Mouse (Mus musculus): ENCODE results near the gene Zfp385b. TPM values are rescaled to one million over a fixed set of nuclear protein-coding genes. Genes with fewer than 3 reads are reported as not detected.

The Zfp385b gene
- polyA plus RNA-seq, 1 experiment from 2014 or later = 5.6 TPM

DNA sequence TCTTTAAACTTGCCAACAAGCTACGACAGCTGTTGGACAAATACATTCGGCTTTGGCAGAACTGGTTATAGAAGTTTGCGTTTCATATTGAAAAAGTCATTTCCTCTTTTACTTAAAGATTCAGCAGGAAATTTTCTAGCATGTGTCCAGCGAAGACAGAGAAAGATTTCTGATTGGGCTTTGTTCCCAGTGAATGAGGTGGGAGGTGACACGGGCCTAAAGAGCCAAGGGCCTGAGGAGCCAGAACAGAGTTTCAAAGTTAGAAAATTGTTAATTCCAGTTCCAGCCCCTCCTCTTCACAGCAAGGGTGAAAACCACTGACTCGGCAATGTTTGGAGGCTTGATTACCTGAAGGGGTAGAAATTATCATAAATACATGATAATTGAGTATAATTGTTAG lies 319.0 kb downstream of the Zfp385b start:
- peak; percentile 59 for ATAC-seq (ENCODE audit: insufficient read depth)
- H3K4me1 ChIP-seq (ENCODE audit: insufficient read depth) = peaks cover 5% of the 10 kb centered on the region; the same call in 1 of the 2 replicates
- no peak overlapping the region for H3K4me3 ChIP-seq (ENCODE audit: low read depth, low read length)
- H3K4me2 ChIP-seq = no peak overlapping the region
- no peak overlapping the region for H3K9ac ChIP-seq
- no peaks in the 10 kb centered on the region for H3K36me3 ChIP-seq (ENCODE audit: insufficient read depth)
- DNase-seq = peak; percentile 81
- H3K27ac ChIP-seq (ENCODE audit: low read depth) = no peak overlapping the region
- WGBS = 25% methylated on average over 6 of the region's 6 CpGs
- no peaks in the 10 kb centered on the region for H3K27me3 ChIP-seq (ENCODE audit: insufficient read depth, low read length)
- H3K9me3 ChIP-seq (ENCODE audit: low read depth, low read length) = no peaks in the 10 kb centered on the region
- TF ChIP-seq CTCF (IDR thresholded peaks at IDR 0.05; ENCODE audit: low read depth) = no peak

- peaks cover 5% of the 10 kb centered on the region; the same call in 1 of the 2 replicates for H3K4me1 ChIP-seq (ENCODE audit: insufficient read depth)
- H3K27ac ChIP-seq (ENCODE audit: low read depth) = no peak overlapping the region
- WGBS = 73% methylated on average over 4 of the region's 4 CpGs
- no peak overlapping the region for H3K9ac ChIP-seq
- DNase-seq (no peak), ATAC-seq (ENCODE audit: insufficient read depth) (no peak)
- H3K27me3 ChIP-seq (ENCODE audit: insufficient read depth, low read length) = no peaks in the 10 kb centered on the region
- no peak overlapping the region for H3K4me2 ChIP-seq
- no peak for TF ChIP-seq CTCF (IDR thresholded peaks at IDR 0.05; ENCODE audit: low read depth)
- no peaks in the 10 kb centered on the region for H3K9me3 ChIP-seq (ENCODE audit: low read depth, low read length)
- no peaks in the 10 kb centered on the region for H3K36me3 ChIP-seq (ENCODE audit: insufficient read depth)
- H3K4me3 ChIP-seq (ENCODE audit: low read depth, low read length) = no peak overlapping the region
These were observed 321.1 kb downstream of the Zfp385b start for GRCm38 (mm10) chr2:77498379-77498778.

- no peak for ATAC-seq (ENCODE audit: insufficient read depth)
- no peak overlapping the region for H3K4me2 ChIP-seq
- H3K27me3 ChIP-seq (ENCODE audit: insufficient read depth, low read length) = no peaks in the 10 kb centered on the region
- no peak overlapping the region for H3K4me3 ChIP-seq (ENCODE audit: low read depth, low read length)
- no peak overlapping the region for H3K9ac ChIP-seq
- H3K36me3 ChIP-seq (ENCODE audit: insufficient read depth) = no peaks in the 10 kb centered on the region
- TF ChIP-seq CTCF (IDR thresholded peaks at IDR 0.05; ENCODE audit: low read depth) = no peak
- DNase-seq = no peak
- H3K9me3 ChIP-seq (ENCODE audit: low read depth, low read length) = no peaks in the 10 kb centered on the region
- peaks cover 5% of the 10 kb centered on the region; the same call in 1 of the 2 replicates for H3K4me1 ChIP-seq (ENCODE audit: insufficient read depth)
- WGBS = 80% methylated on average over 6 of the region's 6 CpGs
- H3K27ac ChIP-seq (ENCODE audit: low read depth) = no peak overlapping the region
These were observed 321.5 kb downstream of the Zfp385b start for GRCm38 (mm10) chr2:77497942-77498341.

DNA sequence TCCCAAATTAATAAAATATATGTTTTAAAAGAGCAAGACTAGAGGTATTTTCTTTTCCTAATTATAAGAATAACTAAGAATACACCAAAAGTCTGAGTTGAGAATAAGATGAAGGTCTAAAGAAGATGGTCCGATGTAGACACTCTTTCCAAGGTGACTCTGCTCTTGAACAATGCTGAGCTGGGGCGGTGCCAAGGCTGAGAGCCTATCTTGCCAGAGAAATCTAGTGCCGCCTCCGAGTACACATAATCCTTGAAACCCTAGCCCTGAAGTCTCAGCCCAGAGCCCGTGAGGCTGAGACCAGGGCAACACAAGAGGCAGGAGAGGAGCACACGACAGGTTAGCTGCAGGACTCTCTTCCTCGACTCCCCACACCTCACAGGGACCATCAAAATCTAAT lies 323.4 kb downstream of the Zfp385b start:
- ATAC-seq (ENCODE audit: insufficient read depth) (no peak), DNase-seq (no peak)
- Histone ChIP-seq H3K4me3 (ENCODE audit: low read depth, low read length) (no peak overlapping the region), H3K9me3 (ENCODE audit: low read depth, low read length) (no peaks in the 10 kb centered on the region), H3K9ac (no peak overlapping the region), H3K36me3 (ENCODE audit: insufficient read depth) (no peaks in the 10 kb centered on the region), H3K4me2 (no peak overlapping the region), H3K27ac (ENCODE audit: low read depth) (no peak overlapping the region), H3K4me1 (ENCODE audit: insufficient read depth) (no peaks in the 10 kb centered on the region), H3K27me3 (ENCODE audit: insufficient read depth, low read length) (no peaks in the 10 kb centered on the region)
- no peak for TF ChIP-seq CTCF (IDR thresholded peaks at IDR 0.05; ENCODE audit: low read depth)
- 84% methylated on average over 7 of the region's 7 CpGs for WGBS

GRCm38 (mm10) chr2:77495344-77495743 lies 324.1 kb downstream of the Zfp385b start:
- no peak overlapping the region for H3K4me2 ChIP-seq
- WGBS = 91% methylated on average over 4 of the region's 4 CpGs
- no peak for TF ChIP-seq CTCF (IDR thresholded peaks at IDR 0.05; ENCODE audit: low read depth)
- no peaks in the 10 kb centered on the region for H3K4me1 ChIP-seq (ENCODE audit: insufficient read depth)
- H3K27ac ChIP-seq (ENCODE audit: low read depth) = no peak overlapping the region
- no peak for ATAC-seq (ENCODE audit: insufficient read depth)
- no peak for DNase-seq
- H3K27me3 ChIP-seq (ENCODE audit: insufficient read depth, low read length) = no peaks in the 10 kb centered on the region
- no peaks in the 10 kb centered on the region for H3K9me3 ChIP-seq (ENCODE audit: low read depth, low read length)
- no peak overlapping the region for H3K4me3 ChIP-seq (ENCODE audit: low read depth, low read length)
- no peaks in the 10 kb centered on the region for H3K36me3 ChIP-seq (ENCODE audit: insufficient read depth)
- H3K9ac ChIP-seq = no peak overlapping the region

- ATAC-seq (ENCODE audit: insufficient read depth) (no peak), DNase-seq (no peak)
- TF ChIP-seq CTCF (IDR thresholded peaks at IDR 0.05; ENCODE audit: low read depth) = no peak
- Histone ChIP-seq H3K4me2 (no peak overlapping the region), H3K36me3 (ENCODE audit: insufficient read depth) (no peaks in the 10 kb centered on the region), H3K4me3 (ENCODE audit: low read depth, low read length) (no peak overlapping the region), H3K27me3 (ENCODE audit: insufficient read depth, low read length) (no peaks in the 10 kb centered on the region), H3K9ac (no peak overlapping the region), H3K9me3 (ENCODE audit: low read depth, low read length) (no peaks in the 10 kb centered on the region), H3K27ac (ENCODE audit: low read depth) (no peak overlapping the region), H3K4me1 (ENCODE audit: insufficient read depth) (no peaks in the 10 kb centered on the region)
- 86% methylated on average over 8 of the region's 8 CpGs for WGBS
These were observed 325.7 kb downstream of the Zfp385b start for GRCm38 (mm10) chr2:77493695-77494094.

GRCm38 (mm10) chr2:77487151-77487550 lies 332.3 kb downstream of the Zfp385b start:
- Histone ChIP-seq H3K9ac (no peak overlapping the region), H3K4me1 (ENCODE audit: insufficient read depth) (no peaks in the 10 kb centered on the region), H3K27ac (ENCODE audit: low read depth) (no peak overlapping the region; the same call in 1 of the 2 replicates), H3K36me3 (ENCODE audit: insufficient read depth) (no peaks in the 10 kb centered on the region), H3K27me3 (ENCODE audit: insufficient read depth, low read length) (no peaks in the 10 kb centered on the region), H3K9me3 (ENCODE audit: low read depth, low read length) (no peaks in the 10 kb centered on the region), H3K4me2 (no peak overlapping the region), H3K4me3 (ENCODE audit: low read depth, low read length) (no peak overlapping the region)
- WGBS = 77% methylated on average over 8 of the region's 8 CpGs
- no peak for ATAC-seq (ENCODE audit: insufficient read depth)
- no peak for DNase-seq
- TF ChIP-seq CTCF (IDR thresholded peaks at IDR 0.05; ENCODE audit: low read depth) = no peak

- Histone ChIP-seq H3K9ac (no peak overlapping the region), H3K36me3 (ENCODE audit: insufficient read depth) (no peaks in the 10 kb centered on the region), H3K27ac (ENCODE audit: low read depth) (no peak overlapping the region), H3K9me3 (ENCODE audit: low read depth, low read length) (no peaks in the 10 kb centered on the region), H3K4me2 (no peak overlapping the region), H3K4me1 (ENCODE audit: insufficient read depth) (no peaks in the 10 kb centered on the region), H3K4me3 (ENCODE audit: low read depth, low read length) (no peak overlapping the region), H3K27me3 (ENCODE audit: insufficient read depth, low read length) (no peaks in the 10 kb centered on the region)
- ATAC-seq (ENCODE audit: insufficient read depth) = no peak
- peak; percentile 60 for DNase-seq
- 64% methylated on average over 10 of the region's 10 CpGs for WGBS
- no peak for TF ChIP-seq CTCF (IDR thresholded peaks at IDR 0.05; ENCODE audit: low read depth)
These were observed 338.2 kb downstream of the Zfp385b start for GRCm38 (mm10) chr2:77481274-77481673.
